Mouse (Mus musculus): ENCODE results near the gene Dusp9.
A peak's percentile ranks its signal among the peaks of the same experiment; 100 is the strongest.

GRCm38 (mm10) chrX:73663143-73663542, 23.9 kb downstream of the Dusp9 start:
- TF ChIP-seq MAFK (IDR thresholded peaks at IDR 0.05; ENCODE audit: borderline replicate concordance, low read depth, low read length) (no peak), EP300 (IDR thresholded peaks at IDR 0.05; ENCODE audit: low read depth in 1 of 2, low read length in 2 of 2) (no peak), POLR2A (IDR thresholded peaks at IDR 0.05; ENCODE audit: control insufficient read depth in 1 of 2, insufficient read depth in 1 of 2, low read depth in 1 of 2, low read length in 2 of 2, poor library complexity in 1 of 2) (no peak), CTCF (IDR thresholded peaks at IDR 0.05 in 2 of 3, conservative IDR thresholded peaks at IDR 0.05 in 1 of 3; ENCODE audit: control insufficient read depth in 1 of 3, insufficient read depth in 1 of 3, low read depth in 2 of 3, low read length in 3 of 3, poor library complexity in 1 of 3, severe bottlenecking in 1 of 3) (peak in 1 of 3 experiments; percentile 57; a peak in 3 of 6 replicates), POLR2AphosphoS5 (IDR thresholded peaks at IDR 0.05; ENCODE audit: borderline replicate concordance, low read depth, low read length) (no peak), GATA1 (IDR thresholded peaks at IDR 0.05; ENCODE audit: low read depth, low read length) (peak; percentile 60)
